Mouse (Mus musculus) E14TG2a.4 (cell line): Measurements from ENCODE around the gene Pnliprp2.

Experiments
- CTCF ChIP-seq: conservative IDR thresholded peaks from 2 replicates; pipeline ENCODE4 v1.5.1; 2014; ENCODE audit warnings: low read length
- NANOG ChIP-seq: IDR thresholded peaks from 2 replicates; pipeline ENCODE4 v1.6.1; 2014; ENCODE audit warnings: borderline replicate concordance, low read length, mixed read lengths
- POU5F1 ChIP-seq: IDR thresholded peaks from 2 replicates; pipeline ENCODE4 v1.6.1; 2014; ENCODE audit warnings: low read length, borderline replicate concordance

DNA sequence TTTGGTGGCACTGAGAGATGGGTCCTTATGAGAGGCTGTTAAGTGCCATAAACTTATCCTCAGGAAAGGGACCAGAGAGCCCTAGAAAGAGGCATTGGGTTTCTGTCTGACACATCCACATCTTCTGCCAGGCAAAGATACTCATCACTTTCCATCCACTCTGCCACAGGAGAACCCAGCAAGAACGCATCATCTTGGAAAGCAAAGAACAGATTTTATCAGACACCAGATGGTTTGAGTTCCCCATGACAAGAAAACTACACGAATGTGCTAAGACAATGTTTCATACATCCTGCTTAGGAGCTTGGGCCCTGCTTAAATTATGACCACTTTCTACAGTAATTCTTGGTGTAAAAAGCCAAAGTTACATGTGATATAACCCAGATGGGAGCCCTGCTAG, 8.7 kb upstream of the Pnliprp2 start:
- TF ChIP-seq CTCF (no peak), POU5F1 (no peak), NANOG (no peak)
